Mouse (Mus musculus) brain, embryonic 14.5 days (tissue): ENCODE data around the gene Lexm. TPM values are rescaled to one million over a fixed set of nuclear protein-coding genes. Genes with fewer than 3 reads are reported as not detected.
A peak's percentile ranks its signal among the peaks of the same experiment; 100 is the strongest.

Source experiments
- DNase-seq: peaks from one replicate; pipeline ENCODE4 v3.0.0-alpha.2; 2011; ENCODE audit warnings: low read depth
- CTCF ChIP-seq: fragments of 200-500 bp; IDR thresholded peaks from 2 replicates; pipeline ENCODE4 v1.5.1; 2012; ENCODE audit warnings: inconsistent platforms, mild to moderate bottlenecking, moderate library complexity, borderline replicate concordance; ENCODE audit not compliant: insufficient read depth, insufficient read length; ENCODE audit errors: extremely low read depth
- POLR2A ChIP-seq: fragments of 200-500 bp; IDR thresholded peaks from 2 replicates; pipeline ENCODE4 v1.6.1; 2012; ENCODE audit warnings: mild to moderate bottlenecking, inconsistent platforms, borderline replicate concordance; ENCODE audit not compliant: poor library complexity, insufficient read depth, insufficient read length, severe bottlenecking; ENCODE audit errors: extremely low read depth
- polyA plus RNA-seq: library from polyadenylated mRNA; depleted of rRNA; stranded (reverse); fragments of >200 nt; gene quantifications from 2 replicates; pipeline ENCODE4 v1.2.3, GENCODE M21; 2012

Lexm gene
- polyA plus RNA-seq, 1 experiment: not detected

DNA sequence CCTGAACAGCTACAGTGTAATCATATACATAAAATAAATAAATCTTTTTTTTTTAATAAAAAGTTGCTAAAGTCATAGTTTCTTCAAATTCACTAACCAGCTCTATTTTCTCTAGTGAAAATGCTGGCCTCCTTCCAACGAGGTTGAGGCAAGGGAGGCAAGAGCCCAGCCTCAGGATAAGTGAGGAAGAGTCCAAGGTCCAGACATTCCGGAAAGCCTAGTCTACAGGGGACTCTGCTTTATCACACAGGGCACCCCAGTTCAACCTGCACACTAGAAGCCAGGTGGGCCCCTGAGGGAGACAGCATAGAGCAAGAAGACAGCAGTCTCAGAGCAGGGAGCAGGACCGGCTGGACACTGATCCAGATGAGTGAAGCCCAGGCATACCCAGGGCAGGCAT, 4.4 kb upstream of the Lexm start:
- no peak for TF ChIP-seq CTCF

DNA sequence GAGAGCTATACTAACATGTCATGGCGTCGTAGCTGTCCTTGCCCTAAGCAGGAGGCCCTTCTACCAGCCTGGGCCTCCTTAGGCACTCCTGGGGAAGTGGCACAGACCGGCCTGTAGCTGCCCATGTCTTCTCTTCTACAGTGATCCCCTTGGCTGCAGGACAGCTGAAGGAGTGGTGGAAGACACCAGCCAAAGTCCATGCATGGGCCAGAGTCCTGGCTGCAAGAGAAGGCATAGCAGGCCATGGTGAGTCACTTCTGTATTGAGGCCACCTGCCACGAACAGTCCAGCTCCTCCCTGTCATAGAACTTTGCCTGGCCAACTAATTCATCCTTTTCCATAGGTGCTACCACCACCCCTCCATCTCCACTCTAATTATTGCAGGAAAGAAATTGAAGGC, 1.9 kb upstream of the Lexm start:
- no peak for DNase-seq

More for the DNA sequence above, 4.4 kb upstream of the Lexm start:
- DNase-seq: no peak

DNA sequence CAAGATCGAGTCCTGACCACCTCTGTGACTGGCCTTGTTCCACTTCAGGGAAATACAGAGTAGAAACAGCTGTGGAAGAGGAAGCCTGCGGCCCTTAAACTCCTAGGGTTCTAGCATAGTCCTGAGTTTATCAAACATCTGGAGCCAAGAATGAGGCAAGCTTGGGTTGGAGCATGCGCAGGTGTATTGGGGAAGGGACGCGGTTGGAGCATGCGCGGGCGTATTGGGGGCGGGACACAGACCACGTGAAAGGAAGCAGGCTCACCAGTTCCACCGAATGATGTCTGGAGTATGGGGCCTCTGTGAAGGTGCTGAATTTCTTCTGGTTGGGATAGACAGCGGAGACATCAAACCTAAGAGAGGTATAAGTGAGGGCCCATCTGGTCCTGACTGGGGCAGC, 1.4 kb downstream of the Lexm start:
- DNase-seq: no peak
- TF ChIP-seq POLR2A (no peak), CTCF (no peak)

More for the DNA sequence above, 1.9 kb upstream of the Lexm start:
- no peak for TF ChIP-seq CTCF
- no peak for TF ChIP-seq POLR2A

DNA sequence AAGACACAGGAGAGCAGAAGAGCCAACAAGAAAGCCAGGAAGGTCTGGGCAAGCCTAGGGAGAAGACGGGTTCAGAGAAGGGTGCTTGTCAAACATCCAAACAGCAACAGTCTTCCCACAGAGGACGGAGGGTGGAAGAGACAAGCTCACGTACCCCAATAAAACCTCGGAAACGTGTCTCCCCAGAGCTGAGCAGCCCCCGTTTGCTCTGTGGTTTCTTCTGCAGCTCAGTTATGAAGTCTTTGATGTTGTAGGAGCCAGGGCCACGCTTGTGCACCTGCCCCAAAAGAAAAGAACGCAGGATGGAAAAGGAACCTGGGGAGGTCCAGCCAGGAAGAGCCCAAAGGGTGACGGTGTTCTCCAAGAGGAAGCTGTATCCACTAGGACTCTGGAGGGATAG, 2.2 kb downstream of the Lexm start:
- TF ChIP-seq CTCF (no peak), POLR2A (no peak)
- no peak for DNase-seq

DNA sequence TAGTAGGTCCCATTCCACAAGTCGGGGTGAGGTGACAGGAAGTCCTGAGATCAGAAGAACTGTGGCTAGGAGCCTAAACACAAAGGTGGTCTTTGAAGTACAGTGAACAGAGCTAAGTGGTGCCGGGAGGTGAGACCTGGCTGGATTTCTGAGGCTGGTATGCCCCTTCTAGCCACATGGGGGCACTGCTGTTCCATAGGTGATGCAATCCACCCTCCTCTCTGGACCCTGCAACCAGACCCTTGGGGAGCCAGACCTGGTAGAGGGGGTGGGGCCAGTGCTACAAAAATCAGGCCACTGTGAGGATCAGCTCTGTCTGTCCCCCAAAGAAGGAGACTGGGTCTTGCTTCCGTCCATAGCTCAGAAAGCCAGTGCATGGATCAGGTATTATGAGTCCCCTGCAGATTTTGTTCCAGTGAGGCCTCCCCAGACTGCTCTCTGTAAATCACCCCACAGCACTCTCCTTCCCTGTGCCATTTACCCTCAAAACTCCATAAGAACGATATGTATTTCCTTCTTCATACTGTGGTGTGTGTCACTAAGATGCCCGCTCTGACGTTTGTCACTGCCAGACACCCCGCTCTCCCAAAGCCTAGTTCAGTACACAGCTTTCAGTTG, 2.8 kb downstream of the Lexm start:
- peak; percentile 76 for DNase-seq
- no peak for TF ChIP-seq POLR2A
- TF ChIP-seq CTCF: peak; percentile 97

DNA sequence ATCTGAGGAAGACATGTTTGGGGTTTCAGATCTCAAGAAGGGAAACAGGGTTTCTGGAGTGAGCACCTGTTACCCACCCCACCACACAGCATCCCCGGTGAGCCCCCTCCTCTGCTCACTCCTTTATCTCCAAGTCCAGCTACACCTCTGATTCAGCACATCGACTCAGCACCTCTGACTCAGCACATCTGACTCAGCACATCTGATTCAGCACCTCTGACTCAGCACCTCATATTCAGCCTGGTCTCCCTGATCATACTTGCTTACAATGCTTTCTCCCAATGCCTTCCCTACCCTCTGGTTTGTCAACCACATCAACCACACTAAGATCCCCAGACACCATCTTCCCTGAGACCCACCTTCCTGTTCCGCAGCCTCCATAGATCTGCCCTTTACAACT, 3.5 kb downstream of the Lexm start:
- TF ChIP-seq CTCF (no peak), POLR2A (no peak)
- DNase-seq: no peak

DNA sequence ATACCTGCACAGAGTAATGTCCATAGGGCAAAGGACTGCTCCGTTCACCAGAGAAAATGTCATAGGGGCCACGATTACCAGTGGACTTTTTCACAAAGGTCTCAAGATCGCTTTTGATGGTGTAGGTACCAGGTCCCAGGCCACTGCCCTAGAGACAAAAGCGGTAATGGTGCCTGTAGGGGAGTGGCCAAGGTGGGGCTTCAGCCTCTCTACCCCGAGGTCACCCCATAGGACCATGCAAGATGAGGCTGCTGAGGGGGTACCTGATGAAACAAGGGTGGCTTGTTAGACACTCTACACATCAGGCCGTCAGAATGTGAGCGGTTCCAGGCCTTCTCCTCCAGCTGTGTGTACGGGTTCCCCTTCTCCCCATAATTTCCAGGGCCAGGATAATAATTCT, 3.9 kb downstream of the Lexm start:
- no peak for TF ChIP-seq POLR2A
- no peak for TF ChIP-seq CTCF
- no peak for DNase-seq

DNA sequence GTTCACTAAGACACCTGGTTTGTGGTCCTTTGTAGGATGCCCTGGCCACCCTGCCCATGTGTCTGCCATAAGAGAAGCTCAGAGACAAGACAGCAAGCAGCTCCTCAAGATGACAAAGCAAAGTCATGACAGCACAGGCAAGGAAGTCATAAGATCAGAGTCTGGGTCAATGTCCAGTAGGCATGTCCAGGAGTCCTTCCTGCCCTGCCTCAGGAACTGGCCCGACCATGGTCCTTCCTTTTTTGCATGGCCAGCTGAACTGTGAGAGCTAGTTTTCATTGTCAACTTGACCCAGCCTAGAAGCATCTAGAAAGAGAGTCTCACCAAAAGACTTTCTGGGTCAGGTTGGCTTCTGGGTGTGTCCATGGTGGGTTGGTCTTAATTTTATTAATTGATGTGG, 9.1 kb downstream of the Lexm start:
- TF ChIP-seq CTCF (no peak), POLR2A (no peak)
- DNase-seq: no peak

DNA sequence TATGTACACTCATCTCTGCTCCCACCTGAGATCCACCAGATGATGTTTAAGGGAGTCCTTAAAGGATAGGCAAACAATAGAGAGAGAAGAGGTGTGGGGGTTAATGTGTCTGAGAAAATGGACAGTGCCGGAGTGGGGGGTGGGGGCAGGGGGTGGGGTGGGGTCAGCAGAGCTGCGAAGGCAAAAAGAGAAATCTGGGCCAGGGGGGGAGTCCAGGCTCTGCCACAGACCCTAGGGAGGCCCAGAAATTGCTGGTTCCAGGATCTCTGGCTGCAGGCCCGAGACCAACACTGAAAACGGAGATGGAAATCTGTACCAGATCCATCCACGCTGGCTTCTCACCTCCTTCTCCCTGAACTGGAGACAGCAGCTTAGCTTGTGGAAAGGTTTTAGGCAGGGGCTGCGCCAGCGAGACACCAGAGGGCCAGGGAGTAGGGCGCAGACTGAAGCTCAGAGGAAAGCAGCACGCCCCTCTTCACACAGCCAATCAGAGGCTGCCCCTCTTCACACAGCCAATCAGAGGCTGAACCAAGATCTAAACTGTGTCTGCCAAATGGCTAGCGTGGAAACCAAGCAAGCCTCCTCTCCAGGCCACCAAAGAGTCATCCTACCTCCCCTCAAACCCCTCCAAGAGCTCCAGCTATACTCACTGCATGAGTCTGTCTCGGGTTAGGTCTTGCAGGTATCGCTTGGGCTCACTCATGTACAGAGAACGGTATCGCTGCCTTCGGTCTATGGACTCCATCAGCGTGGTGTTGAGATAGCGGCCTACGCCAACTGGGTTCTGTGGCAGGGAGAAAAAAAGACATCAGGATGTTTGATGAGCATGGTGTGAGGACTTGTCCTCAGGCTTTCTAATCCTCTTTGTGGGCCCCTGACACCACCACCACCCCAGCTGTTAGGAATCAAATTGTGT, 10.1 kb downstream of the Lexm start:
- DNase-seq: peak; percentile 82
- TF ChIP-seq CTCF (no peak), POLR2A (no peak)

DNA sequence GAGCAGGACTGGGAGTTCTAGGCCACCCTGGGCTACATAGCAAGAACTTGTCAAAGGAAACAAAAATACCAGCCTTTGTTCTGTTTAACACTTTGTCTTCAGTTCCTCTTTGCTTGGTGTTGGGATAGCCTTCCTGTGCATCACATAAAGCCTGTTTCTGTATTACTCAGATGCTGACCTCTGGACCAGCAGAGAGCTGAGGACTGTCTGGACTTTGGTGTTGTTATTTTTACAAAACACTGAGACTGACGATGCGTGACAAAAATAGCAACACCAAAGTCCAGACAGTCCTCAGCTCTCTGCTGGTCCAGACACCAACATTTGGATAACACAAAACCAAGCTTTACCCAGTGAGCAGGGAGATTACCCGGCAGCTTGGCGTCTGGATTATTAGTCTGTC, 16.3 kb downstream of the Lexm start:
- TF ChIP-seq CTCF (no peak), POLR2A (no peak)
- DNase-seq: no peak

DNA sequence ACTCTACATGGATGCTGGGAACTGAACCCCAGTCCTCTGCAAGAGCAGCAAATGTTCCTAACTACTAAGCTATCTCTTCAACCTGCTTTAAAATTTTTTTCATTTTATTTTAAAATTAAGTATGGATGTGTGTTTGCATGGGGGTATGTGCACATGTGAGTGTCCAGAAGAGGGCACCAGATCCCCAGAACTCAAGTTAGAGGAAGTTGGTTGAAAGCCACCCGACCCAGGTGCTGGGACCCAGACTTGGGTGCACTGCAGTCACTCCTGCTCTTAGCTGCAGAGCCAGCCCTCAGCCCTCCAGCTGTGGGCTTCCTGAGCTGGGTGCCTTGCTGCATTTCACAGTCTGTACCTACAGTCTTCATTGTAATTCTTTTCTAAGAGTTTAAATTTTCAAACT, 17.6 kb downstream of the Lexm start:
- no peak for DNase-seq
- TF ChIP-seq CTCF: no peak

DNA sequence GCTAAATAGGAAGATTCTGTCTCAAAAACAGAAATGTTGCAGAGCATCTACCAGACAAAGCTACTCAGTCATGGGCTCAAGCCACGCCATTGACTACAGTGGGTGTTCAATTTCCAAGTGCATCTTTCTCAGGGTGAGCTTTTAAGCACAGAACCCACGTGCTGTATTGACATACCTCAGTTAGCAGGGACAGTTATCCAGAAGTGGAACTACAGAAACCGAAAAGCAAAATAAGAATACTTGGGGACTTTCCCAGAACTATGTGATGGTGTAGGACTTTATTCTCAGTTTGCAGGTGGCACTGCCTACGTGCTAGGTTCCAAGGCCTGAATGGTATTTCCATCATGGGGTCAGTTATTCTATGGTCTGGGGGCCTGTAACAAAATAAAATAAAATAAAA, 19.3 kb downstream of the Lexm start:
- no peak for DNase-seq
- TF ChIP-seq CTCF (no peak), POLR2A (no peak)
